Mouse (Mus musculus) hematopoietic stem cell, adult 5-6 weeks (primary cell): ENCODE measurements around the gene Pyroxd2. TPM values are rescaled to one million over a fixed set of nuclear protein-coding genes. Genes with fewer than 3 reads are reported as not detected.
A peak's percentile ranks its signal among the peaks of the same experiment; 100 is the strongest.

Experiments used
- ATAC-seq, 2 experiments: fragments of 125-278 bp in 1 of 2; replicated peaks in 1 of 2; 2 replicates each; pipeline ENCODE4 v1.8.0; 2016 to 2017; ENCODE audit warnings: inconsistent platforms in 2 of 2, mild to moderate bottlenecking in 2 of 2, moderate number of reproducible peaks in 2 of 2, low read depth in 1 of 2, moderate TSS enrichment in 1 of 2; ENCODE audit not compliant: low FRiP score in 2 of 2, poor library complexity in 2 of 2, severe bottlenecking in 2 of 2, insufficient read depth in 1 of 2, low TSS enrichment in 1 of 2
- total RNA-seq: library from RNA; stranded (forward); fragments of 172-1452, 232-1000 nt; gene quantifications from 2 replicates; pipeline ENCODE4 v1.2.3, GENCODE M21; 2017

Pyroxd2 gene
- total RNA-seq, 1 experiment from 2014 or later = not detected

DNA sequence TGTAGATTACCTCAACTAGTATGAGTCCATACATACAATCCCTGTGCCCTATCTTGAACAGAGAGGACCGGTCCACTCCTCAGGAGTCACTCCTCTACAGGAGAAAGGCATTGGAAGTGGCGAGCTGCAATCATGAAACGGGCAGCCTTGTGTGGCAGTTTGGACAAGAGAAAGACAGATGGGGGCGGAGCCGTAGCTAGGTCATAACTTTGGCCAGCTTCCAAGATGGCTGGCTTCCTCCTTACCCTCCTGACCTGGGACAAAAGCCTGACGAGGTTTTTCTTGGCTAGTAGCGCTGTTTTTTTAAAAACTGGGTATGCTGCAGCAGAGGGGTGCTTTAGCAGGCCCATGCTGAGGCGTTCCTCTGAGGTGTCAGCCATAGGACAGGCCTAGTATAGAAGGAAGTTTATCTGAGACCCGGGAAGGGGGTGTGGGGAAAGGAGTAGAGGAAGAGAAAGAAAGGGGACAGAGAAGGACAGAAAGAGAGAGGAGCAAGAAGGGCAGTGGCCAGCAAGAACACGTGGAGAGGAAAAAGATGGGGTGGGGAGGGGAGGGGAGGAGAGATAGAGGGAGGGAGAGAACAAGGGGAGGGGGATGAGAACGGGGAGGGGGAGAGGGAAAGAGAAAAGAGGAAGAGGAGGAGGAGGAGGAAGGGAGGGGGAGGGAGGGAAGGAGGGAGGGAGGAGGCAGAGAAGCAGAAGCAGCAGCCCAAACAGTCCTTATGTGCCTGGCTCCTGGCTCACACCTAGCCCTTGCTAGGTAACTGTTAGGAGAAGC lies 754 bp upstream of the Pyroxd2 start:
- ATAC-seq = peak; percentile 51 to 66

DNA sequence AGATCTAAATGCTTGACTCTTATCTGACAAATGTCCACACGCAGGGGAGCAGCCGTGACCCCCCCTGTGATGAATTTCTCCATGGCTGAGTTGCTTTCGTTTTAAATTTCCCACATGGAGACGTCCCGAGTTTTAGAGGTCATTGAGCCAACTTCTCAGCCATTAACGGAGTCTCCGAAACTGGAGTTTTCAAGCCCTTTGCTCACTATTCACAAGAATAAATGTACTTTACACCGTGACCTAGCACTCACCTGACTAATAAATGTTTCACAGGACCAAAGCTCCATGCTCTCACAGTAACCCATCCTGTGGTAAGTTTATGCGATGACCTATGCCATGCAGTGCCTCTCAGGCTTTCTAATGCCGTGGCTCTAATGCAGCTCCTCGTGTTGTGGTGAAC lies 2.4 kb downstream of the Pyroxd2 start:
- ATAC-seq = no peak

DNA sequence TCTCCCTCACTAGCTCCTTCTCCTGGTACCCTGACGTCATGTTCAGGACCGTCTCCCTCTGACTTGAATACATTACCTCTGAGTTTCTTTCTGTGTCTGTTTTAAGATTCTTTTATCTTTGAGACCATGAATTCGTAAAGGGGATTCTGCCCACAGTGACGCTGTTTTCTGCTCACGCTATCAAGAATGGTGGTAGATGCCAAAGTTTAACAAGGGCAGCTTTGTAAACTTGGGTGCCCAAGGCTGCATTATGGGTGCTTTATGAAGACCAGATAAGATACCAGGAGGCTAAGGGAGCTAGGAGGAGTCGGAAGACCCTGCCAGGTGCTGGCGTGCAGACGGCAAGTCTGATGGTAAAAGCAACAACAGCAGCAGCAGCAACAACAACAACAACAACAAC lies 5.9 kb downstream of the Pyroxd2 start:
- ATAC-seq = no peak

DNA sequence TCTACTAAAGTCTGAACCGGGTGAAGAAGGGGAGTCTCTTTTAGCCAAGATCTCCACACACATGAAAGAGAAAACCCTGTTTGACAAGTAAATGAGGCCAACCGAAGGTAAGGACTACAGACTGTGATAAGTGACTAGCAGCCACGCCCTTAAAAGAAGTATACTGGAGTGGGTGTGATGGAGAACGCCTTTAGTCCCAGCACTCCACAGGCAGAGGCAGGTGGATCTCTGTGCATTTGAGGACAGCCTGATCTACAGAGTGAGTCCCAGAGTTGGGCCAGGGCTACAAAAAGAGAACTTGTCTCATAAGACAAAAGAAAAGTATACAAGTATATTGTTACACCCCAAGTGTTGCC lies 6.7 kb downstream of the Pyroxd2 start:
- no peak for ATAC-seq

DNA sequence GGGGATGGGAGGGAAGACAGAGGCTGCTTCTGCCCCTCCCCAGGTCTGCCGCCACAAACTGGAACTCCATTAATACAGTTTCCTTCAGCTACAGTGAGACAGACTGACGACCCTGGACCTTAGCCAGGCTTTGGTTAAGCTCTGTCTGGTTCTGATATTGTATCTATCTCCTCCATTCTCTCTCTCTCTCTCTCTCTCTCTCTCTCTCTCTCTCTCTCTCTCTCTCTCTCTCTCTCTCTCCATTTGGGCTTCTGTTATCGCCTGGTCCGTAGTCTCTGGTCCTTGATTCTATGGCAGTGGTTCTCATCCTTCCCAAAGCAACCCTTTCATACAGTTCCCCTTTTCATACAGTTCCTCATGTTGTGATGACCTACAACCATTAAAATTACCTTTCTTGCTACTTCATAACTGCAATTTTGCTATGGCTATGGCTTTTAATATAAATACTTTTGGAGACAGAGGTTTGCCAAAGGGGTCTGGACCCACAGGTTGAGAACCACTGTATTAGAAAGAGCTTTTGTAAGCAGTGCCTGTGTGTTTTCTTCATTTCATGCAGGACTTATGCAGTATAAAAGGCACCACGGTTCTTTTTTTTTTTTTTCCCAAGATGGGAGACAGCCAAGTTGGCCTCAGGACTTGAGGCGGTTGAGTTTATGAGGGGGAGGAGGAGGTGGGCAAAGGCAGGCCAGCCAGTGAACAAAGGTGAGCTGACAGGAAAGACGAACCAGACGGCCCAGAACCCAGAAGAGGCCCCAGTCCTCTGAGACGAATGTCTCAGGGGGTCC lies 7.3 kb downstream of the Pyroxd2 start:
- no peak for ATAC-seq

DNA sequence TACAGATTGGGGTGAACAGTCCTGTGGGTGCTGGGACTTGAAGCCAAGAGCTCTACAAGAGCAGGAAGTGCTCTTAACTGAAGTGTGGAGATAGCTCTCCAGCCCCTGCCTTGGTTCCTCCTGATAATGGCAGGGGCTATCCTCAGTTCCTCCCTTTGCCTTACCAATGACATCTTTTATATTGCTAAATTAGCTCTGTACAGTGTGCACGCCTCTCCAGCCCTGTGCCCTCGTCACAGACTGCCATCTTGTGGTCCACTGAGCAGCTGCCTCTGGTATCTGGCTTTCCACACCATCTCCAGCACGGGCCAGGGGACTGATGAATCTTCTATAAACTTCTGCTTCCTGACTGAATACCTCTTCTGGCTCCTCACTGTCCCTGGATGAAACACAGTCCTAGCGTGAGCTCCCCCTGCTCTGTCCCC lies 8.4 kb downstream of the Pyroxd2 start:
- ATAC-seq = peak; percentile 83 to 84

DNA sequence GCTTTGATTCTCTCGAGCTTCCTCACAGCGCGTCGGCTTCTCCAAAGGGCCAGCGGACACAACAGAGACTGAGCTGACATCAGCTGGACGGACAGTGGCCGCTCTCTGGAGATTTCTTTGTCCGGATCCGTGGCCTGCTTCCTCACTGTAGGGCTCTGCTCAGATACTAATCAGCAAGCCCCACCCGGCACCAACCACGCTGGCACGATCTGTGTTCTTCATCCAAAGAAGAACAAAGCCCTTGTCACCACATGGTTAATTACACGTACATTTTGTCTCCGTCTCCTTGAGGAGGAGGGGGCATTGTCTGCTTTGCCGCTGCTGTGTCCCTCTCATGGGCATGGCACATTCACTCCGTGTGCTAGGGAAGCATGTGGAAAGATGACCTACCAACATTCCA lies 9.3 kb downstream of the Pyroxd2 start:
- ATAC-seq = no peak

DNA sequence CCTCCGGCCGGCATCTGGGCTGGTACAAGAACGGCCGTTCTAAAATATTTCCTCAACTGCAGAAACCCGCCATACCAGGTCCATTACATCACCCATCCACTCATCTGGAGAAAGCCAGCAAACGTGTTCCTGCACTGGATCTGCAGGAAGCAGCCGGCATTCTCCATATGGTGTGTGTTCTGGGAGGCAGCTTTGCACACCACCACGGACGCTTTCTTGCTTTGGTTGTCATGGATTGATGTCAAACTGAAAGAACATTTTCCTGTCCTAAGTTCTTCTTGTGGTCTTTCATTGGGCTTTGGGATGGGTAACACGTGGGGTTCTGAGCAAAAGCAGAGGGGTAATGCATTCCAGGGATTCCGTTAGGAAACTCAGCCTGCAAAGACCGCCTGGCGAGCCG lies 10.7 kb downstream of the Pyroxd2 start:
- no peak for ATAC-seq

DNA sequence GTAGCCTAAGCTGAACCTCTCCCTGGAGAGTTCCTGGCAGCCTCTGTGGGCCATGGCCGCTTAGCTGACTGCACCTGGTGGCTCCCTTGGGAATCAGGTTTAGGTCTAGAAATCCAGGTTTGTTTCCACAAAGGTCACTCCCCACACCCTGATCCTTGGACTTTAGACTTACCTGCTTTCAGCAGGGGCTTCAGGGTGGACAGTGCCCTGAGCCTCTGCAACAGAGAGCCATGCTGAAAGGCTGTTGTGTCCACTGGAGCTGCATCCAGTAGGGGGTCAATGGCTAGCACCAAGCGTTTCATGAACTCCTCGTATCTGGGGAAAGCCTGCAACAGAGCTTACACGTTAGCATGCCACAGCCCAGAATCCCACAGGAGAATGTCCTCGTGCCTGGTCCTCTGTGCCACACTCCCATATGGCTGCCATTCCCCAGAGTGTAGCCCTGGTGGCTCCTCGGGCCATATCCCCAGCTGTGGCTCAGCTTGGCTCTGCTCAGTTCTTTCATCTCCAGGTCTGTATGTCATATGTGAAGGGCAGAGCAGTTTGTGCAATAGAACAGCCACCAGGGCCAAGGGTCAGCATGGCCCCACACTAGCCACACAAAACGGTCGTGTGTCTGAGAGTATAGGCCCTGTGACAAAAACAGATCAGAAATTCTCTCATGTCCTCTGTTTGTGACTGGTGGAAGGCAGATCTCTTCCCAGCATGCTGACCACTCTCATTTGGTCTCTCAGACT lies 12.2 kb downstream of the Pyroxd2 start:
- no peak for ATAC-seq

DNA sequence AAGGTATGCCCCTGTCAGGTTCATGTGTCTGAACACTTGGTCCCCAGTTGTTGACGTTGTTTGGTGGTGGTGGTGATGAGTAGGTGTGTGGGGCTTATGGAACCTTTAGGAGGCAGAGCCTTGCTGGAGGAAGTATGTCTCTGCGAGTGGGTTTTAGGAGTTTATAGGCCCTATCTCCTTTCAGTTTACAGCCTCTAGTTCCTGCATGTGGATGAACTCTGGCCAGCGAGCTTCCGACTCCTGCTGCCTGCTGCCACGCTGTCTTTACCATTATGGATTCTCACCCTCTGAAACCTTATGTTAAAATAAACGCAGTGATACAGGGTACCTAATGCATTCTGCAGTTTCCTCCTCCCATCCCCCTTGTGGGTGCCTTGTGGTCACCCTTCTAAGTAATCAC lies 12.8 kb downstream of the Pyroxd2 start:
- ATAC-seq = no peak

DNA sequence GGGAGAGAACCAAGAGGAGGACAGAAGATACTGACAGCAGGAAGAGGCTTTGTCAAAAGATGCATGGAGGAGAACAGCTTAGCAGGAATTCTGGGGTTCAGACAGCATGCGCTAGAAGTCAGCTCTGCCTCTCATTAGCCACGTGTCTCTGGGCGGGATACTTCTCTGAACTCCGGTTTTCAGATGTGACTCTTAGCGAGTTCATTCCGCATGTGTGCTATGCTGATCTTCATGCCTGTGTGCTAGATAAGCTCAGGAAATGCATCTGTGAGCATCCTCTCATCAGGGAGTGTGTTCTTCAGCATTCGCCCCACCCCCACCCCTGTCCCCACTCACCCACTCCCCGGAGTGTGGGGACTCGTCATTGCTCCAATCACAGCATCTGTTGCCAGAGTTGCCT lies 14.8 kb downstream of the Pyroxd2 start:
- ATAC-seq = no peak

DNA sequence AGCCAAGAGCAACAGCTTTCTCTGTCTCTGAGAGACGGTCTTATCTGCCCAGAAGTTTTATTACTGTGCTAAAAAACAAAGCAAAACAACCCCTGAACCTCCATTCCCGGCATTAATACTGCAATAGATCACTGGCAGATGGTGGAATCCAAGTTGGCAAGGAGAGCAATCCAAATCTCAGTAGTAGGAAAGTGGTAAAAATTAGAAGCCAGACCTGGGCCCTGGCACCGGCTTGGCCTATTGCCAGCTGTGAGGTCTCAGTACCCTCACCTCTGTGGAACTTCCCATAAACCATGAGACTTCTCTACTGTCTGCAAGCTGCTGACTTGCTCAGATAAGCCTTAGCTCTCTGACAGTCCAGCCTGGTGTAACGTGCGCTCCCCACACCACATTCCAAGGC lies 17.6 kb downstream of the Pyroxd2 start:
- ATAC-seq = no peak

DNA sequence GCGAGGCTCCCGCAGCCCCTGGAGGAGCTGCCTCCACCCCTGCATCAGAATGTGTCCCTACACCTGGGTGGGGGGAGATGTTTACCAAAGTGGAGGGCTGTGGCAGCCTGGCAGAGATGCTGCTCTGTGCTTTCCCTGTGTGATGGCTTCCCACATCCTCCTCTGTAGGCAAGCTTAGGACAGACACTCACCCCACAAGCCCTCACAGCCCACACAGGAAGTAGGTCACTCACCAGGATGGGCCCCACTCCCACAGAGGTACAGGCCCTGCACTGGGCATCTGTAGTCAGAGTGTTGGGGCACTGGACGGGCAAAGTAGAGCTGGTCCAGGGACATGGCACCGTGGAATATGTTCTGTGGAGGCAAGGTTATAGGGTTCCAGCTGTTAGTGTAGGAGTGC lies 25.2 kb downstream of the Pyroxd2 start:
- ATAC-seq = peak in 1 of 2 experiments; percentile 18; a peak in 1 of 4 replicates

DNA sequence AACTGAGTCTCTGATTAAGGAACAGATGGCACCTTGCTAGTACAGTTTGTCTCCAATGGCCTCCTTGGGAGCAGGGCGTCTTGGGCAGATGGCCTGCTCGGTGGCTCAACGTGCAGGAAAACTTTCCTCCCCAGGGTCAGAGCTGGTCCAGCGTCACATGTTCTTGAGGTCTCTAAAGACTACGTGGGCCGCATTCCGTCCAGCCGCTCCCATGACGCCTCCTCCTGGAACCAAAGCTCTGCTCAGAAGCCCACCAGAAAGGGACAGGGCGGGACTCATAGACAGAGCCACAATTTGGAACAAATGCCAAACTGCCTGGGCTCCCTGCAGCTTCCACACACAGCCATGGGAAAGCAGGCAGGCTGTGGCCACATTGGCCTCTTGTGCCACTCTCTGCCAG lies 25.8 kb downstream of the Pyroxd2 start:
- no peak for ATAC-seq

DNA sequence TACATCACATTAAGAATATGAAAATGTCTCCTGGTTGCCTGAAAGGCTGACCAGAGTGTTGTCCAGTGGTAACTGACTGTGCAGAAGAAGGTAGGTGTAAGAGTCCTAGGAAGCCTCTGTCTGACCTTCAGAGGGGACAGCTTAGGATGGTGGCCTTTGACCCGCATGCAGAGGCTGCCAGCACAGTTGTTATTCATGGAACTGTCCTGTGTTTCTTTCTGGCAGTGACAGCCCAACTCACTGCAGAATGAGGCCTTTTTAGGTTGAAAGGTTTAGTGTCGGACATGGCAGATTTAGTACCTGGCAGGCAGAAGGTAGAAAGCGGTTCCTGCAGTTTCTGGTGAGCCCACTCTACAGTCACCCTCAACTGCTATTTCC lies 26.6 kb downstream of the Pyroxd2 start:
- no peak for ATAC-seq

DNA sequence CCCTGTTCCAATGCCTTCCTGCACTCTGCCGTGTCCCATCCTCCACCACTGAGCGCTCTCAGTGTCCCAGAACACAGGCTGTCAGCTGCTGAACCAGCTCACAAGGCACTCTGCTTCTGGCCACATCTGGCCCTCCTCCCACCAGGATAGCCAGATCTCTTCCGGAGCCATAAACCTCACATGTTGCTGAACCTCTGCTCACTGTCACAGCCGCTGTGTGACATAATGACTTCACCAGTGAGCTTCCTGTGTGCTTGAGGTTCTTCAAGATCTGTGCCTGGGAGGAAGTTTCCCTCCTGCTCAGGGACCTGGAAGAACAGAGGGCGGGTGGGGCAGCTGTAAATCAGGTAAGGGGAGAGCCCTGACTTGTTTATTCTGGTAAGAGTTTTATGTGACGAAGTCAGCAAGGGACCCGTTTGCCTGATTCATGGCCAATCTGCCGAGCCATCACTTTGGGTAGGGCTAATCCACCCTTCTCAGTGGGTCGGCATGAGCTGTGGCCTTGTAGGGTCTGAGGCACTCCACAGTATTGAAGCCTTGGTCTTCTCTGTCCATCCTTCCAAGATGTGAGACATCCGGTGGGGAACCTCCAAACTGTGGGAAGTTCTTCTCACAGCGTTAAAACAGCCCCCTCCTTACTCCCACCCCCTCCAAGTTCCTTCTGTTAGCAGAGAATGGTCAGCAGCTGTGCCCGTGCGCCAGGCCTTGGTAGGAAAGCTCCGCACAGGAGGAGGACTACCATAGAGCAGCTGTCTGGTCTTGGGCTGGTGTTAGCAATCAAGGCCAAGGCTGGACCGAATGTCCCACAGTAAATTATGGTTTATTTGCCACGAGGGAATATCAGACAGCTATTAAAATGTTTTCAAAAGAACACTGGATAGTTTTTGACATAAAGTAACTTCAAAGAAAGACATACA lies 27.3 kb downstream of the Pyroxd2 start:
- ATAC-seq = peak; percentile 79 to 80

DNA sequence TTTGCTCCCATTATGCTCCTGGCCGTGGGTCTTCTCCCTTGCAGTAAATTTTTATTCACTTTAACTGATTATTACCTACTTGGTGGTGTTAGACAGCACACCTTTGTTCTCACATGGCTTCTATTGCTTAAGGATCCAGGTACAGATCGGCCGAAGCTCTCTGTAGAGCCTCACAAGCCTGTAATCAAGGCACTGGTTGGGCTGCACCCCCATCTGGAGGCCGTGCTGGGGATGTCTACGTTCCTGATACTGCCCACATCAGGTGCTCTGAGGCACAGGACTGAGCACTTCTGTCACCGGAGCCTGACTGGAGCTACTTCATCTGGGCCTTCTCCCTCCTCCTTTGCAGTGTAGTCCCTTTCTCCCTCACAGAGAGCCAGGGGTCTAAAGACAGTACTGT lies 29.3 kb downstream of the Pyroxd2 start:
- ATAC-seq = no peak
